Mouse (Mus musculus): ENCODE measurements around the gene Rassf5. TPM values are rescaled to one million over a fixed set of nuclear protein-coding genes. Genes with fewer than 3 reads are reported as not detected.

Gene Rassf5
- polyA plus RNA-seq (2015; fragmentation: Nextera tagmentation; extraction: Ambion mirVana) = 1.7 and 2.2 TPM in 2 replicates

DNA sequence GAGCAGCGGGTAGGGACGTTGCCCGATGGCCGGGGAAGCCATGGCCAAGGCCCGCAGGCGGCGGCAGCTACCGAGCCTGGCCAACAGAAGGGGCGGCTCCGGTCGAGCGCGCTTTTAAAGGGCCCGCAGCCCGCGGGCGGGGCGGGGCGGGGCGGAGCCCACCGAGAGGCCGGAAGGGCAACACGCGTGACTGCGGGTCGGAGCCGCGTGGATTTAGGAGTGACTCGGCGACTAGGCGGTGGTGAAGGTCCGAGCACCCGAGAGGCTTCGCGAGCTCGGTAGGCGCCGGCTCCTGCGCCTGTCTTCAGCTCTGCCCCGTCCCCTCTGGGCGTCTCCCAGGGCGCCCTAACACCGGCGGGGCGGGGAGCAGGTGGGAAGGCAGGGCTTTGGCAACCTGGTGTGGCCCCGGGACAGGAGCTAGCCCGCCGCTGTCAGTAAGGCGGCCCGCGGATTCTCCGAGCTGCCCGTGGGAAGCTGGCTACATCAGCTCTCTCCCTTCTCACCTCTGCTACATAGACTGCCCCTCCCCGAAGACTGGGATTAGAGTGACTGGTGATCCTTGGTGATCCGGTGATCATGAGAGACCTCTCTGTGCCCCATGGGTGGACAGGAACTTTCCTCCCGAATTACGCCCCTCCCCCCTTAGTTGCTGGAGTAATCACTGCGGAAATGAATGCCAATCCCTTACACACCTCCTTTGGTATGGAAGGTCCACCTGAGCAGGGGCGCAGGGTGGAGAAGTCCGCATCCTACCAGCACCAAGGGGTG, at the start of gene Rassf5:
Gene Rassf5 (minus strand): TSS at position 170 of the 768 bp plus-strand sequence.

DNA sequence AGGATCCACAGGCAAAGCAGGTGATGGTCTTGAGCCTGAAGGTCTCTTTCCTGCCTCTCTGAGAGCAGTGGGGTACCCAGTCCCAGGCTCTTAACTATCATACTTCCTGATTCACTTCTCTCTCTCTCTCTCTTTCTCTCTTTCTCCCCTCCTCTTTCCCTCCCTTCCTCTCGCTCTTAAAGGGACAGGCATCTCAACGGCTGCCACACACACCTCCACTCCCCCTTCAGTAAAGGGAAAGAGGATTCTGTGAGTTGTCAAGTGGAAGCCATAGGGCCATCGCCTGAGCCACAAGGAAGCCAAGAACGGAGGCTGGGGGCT, 34.4 kb upstream of the Rassf5 start, which contains the start of gene Ikbke:
Gene Ikbke (minus strand): TSS at position 151 of the 321 bp plus-strand sequence.

DNA sequence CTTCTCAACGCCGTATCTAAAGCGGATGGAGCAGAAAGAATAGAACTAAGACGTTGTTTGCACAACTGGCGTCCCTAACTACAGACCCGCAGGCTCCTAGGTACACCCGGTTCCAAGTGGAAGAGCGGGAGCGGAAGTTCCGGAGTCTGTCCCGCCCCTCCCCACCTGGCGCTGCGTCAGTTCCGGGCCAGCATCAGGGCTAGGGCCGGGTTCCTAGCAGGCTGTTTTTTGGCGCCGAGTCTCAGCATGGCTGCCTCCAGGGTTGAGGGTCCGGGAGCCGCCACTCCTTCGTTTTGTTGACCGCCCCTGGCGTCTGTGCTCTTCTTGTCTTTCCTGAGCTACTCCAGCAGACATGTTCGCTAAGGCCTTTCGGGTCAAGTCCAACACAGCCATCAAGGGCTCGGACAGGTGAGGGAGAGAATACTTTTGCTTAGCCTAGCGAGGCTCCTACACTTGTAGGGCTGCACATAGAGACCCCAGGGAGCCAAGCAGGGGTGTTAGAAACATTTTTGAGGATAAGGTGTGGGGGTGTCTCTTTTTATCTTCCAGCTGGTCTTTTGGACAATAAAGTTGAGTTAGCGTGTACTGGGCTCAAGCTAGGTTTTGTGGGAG, 91.9 kb downstream of the Rassf5 start, which contains the start of gene Eif2d:
Gene Eif2d (plus strand): TSS at position 164 of the 612 bp plus-strand sequence.

DNA sequence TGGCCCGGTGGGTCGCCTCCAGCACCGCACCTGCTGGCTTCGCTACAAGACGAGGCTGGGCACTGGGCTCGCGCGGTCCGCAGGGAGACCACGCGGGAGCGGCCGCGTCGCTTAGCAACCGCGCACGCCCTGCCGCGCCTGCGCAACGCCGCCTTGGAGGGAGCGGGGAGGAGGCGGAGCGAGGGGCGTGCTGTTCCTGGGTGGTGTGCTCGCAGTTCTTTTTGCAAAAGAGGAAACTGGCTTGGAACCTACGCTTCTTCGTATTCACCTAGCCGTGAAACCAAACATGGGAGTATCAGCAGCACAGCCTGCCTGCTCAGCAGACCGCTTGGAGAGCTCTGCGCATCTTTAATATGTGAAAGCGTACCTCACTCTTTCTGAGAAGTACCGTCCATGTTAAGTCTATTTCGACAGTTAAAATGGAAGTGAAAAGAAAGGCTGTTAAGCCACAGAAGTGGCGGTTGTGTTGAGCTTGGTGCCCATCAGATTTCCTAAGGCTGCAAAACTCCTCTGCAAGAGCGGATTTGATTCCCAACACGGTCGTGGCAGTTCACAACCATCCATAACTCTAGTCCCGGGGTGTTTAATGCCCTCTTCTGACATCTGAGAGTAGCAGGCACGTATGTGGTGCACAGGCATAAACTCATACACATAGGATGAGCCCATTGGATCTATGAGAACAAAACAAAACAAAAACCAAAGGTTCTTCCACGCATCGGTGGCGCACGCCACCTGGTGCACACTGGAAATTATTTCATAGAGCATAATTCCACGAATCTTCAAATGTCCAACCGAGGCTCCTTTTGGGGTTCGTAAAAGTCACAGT, 106.7 kb downstream of the Rassf5 start, which contains the start of gene Dyrk3:
Gene Dyrk3 (minus strand): TSS at position 150 of the 826 bp plus-strand sequence.

Other genes starting within 250 kb of the Rassf5 start
- not detected in 2 replicates for gene Il10, start 225.4 kb downstream of the Rassf5 start, polyA plus RNA-seq (2015; fragmentation: Nextera tagmentation; extraction: Ambion mirVana)
- gene Mapkapk2, start 147.4 kb downstream of the Rassf5 start, polyA plus RNA-seq (2015; fragmentation: Nextera tagmentation; extraction: Ambion mirVana) = 49.0 and 57.6 TPM in 2 replicates
- 0.08 and 0.37 TPM in 2 replicates for gene Dyrk3, start 106.9 kb downstream of the Rassf5 start, polyA plus RNA-seq (2015; fragmentation: Nextera tagmentation; extraction: Ambion mirVana)
- 27.1 and 29.8 TPM in 2 replicates for gene Eif2d, start 92.1 kb downstream of the Rassf5 start, polyA plus RNA-seq (2015; fragmentation: Nextera tagmentation; extraction: Ambion mirVana)
- 1.7 and 2.5 TPM in 2 replicates for gene Ikbke, start 34.3 kb upstream of the Rassf5 start, polyA plus RNA-seq (2015; fragmentation: Nextera tagmentation; extraction: Ambion mirVana)

All from skeletal muscle tissue, postnatal 0 days (tissue).